In genomic region chr10:81424246-81425051, GRCm38 (mm10) we compare ENCODE assay signal across 8 mouse cellular contexts. TPM values are rescaled to one million over a fixed set of nuclear protein-coding genes. Genes with fewer than 3 reads are reported as not detected.
DNase-seq lines count a peak whose midpoint lies in the region; ATAC-seq lines count a peak whose summit lies in the region.

No protein-coding gene starts in this region.

- no peak; the same call in 1 of the 2 replicates for ATAC-seq in cerebellum, adult (ENCODE audit: insufficient number of reproducible peaks, low FRiP score, low TSS enrichment)
- no peak for ATAC-seq in forebrain, embryonic 12.5 days (ENCODE audit: low FRiP score)
- peak; percentile 31 for ATAC-seq in lung, embryonic 16.5 days (ENCODE audit: low read depth)
- ATAC-seq in stomach, embryonic 15.5 days (ENCODE audit: insufficient read depth, low FRiP score, low read depth) = 0 out of 2 replicates have a peak, but pooled peaks have one; percentile 17

- peaks cover 35% of the 10 kb centered on the region for H3K4me1 ChIP-seq in forebrain, embryonic 12.5 days
- peaks cover 31% of the 10 kb centered on the region for H3K4me1 ChIP-seq in lung, embryonic 16.5 days (replicated peaks; ENCODE audit: control insufficient read depth, insufficient read depth, low read length)
- peaks cover 27% of the 10 kb centered on the region for H3K4me1 ChIP-seq in stomach, embryonic 15.5 days

- peak; percentile 85 for DNase-seq in cerebellum, adult 11 months
- DNase-seq in adrenal gland, postnatal 36 days = peak; percentile 76 to 87
- DNase-seq in heart, postnatal 10 days = peak; percentile 87
- peak; percentile 81 to 93 for DNase-seq in kidney, postnatal 25 days

- intact Hi-C loops in heart, postnatal 10 days (cut with DNase I) = loop anchor here (2.0 kb wide), 1 partner anchor 14 kb away; no protein-coding TSS in a partner anchor

- 0 out of 2 replicates have a peak, but pooled peaks cover 6% of the 10 kb centered on the region for H3K36me3 ChIP-seq in forebrain, embryonic 12.5 days (replicated peaks)
- peaks cover 7% of the 10 kb centered on the region for H3K36me3 ChIP-seq in lung, embryonic 16.5 days (ENCODE audit: control insufficient read depth, insufficient read depth, low read length)
- no peaks in the 10 kb centered on the region for H3K36me3 ChIP-seq in stomach, embryonic 15.5 days

- H3K27ac ChIP-seq in forebrain, embryonic 12.5 days = 0 out of 2 replicates have a peak overlapping the region, but pooled peaks have one; percentile 13
- peak overlapping the region; percentile 81 for H3K27ac ChIP-seq in lung, embryonic 16.5 days (ENCODE audit: low read length)
- H3K27ac ChIP-seq in stomach, embryonic 15.5 days = peak overlapping the region; percentile 78

- H3K4me2 ChIP-seq in forebrain, embryonic 12.5 days = peak overlapping the region; percentile 31
- peak overlapping the region; percentile 92 for H3K4me2 ChIP-seq in lung, embryonic 16.5 days (ENCODE audit: low read depth, low read length)
- H3K4me2 ChIP-seq in stomach, embryonic 15.5 days = peak overlapping the region; percentile 68

- WGBS in forebrain, embryonic 12.5 days = 4% methylated on average over 21 of the region's 25 CpGs
- 7% methylated on average over 25 of the region's 25 CpGs for WGBS in lung, embryonic 16.5 days
- WGBS in stomach, embryonic 15.5 days = 9% methylated on average over 24 of the region's 25 CpGs

- H3K9ac ChIP-seq in forebrain, embryonic 12.5 days = no peak overlapping the region
- H3K9ac ChIP-seq in lung, embryonic 16.5 days (ENCODE audit: low read length) = peak overlapping the region; percentile 60
- no peak overlapping the region for H3K9ac ChIP-seq in stomach, embryonic 15.5 days

- H3K9me3 ChIP-seq in forebrain, embryonic 12.5 days = no peaks in the 10 kb centered on the region
- H3K9me3 ChIP-seq in lung, embryonic 16.5 days (ENCODE audit: control insufficient read depth, low read length) = no peaks in the 10 kb centered on the region
- no peaks in the 10 kb centered on the region for H3K9me3 ChIP-seq in stomach, embryonic 15.5 days

- H3K4me3 ChIP-seq in forebrain, embryonic 12.5 days (replicated peaks) = no peak overlapping the region
- H3K4me3 ChIP-seq in lung, embryonic 16.5 days (ENCODE audit: low read length) = peak overlapping the region; percentile 77
- peak overlapping the region; percentile 59 for H3K4me3 ChIP-seq in stomach, embryonic 15.5 days (replicated peaks)

- peaks cover 73% of the 10 kb centered on the region for H3K27me3 ChIP-seq in forebrain, embryonic 12.5 days
- H3K27me3 ChIP-seq in lung, embryonic 16.5 days (ENCODE audit: control insufficient read depth, insufficient read depth, low read depth, low read length) = no peaks in the 10 kb centered on the region
- no peaks in the 10 kb centered on the region for H3K27me3 ChIP-seq in stomach, embryonic 15.5 days (replicated peaks)

RNA-seq across cellular contexts. Expression of gene Nfic, which starts 31.0 kb away (rescaled TPM):
- 100 to 1,000 TPM in 1 of 2 experiments, 10 to 100 TPM in 1; 93.2 to 114 TPM for total RNA-seq in adrenal gland, postnatal 36 days (2021)
- 15.3 and 16.3 TPM in 2 replicates for polyA plus RNA-seq in forebrain, embryonic 12.5 days (2016; fragmentation: Nextera tagmentation; extraction: Ambion mirVana)
- total RNA-seq in heart, postnatal 10 days (2021) = 100 to 1,000 TPM; 139 to 163 TPM
- 92.5 and 106 TPM in 2 replicates for polyA plus RNA-seq in lung, embryonic 16.5 days (2015; fragmentation: Nextera tagmentation; extraction: Ambion mirVana)
- 65.5 and 78.2 TPM in 2 replicates for polyA plus RNA-seq in stomach, embryonic 15.5 days (2015; fragmentation: Nextera tagmentation; extraction: Ambion mirVana)

RNA-seq across cellular contexts. Expression of gene Smim24, which starts 31.6 kb away (rescaled TPM):
- total RNA-seq in adrenal gland, postnatal 36 days (2021) = 1 to 10 TPM; 1.2 to 1.6 TPM
- polyA plus RNA-seq in forebrain, embryonic 12.5 days (2016; fragmentation: Nextera tagmentation; extraction: Ambion mirVana) = 1.8 and 2.6 TPM in 2 replicates
- 1 to 10 TPM; 1.3 to 2.2 TPM for total RNA-seq in heart, postnatal 10 days (2021)
- polyA plus RNA-seq in lung, embryonic 16.5 days (2015; fragmentation: Nextera tagmentation; extraction: Ambion mirVana) = 7.9 and 9.0 TPM in 2 replicates
- 59.5 and 77.5 TPM in 2 replicates for polyA plus RNA-seq in stomach, embryonic 15.5 days (2015; fragmentation: Nextera tagmentation; extraction: Ambion mirVana)

RNA-seq across cellular contexts. Expression of gene Gm48552, which starts 35.6 kb away (rescaled TPM):
- 1 to 10 TPM in 1 of 2 experiments, not detected in 1; 1.5 TPM for total RNA-seq in adrenal gland, postnatal 36 days (2021)
- polyA plus RNA-seq in forebrain, embryonic 12.5 days (2016; fragmentation: Nextera tagmentation; extraction: Ambion mirVana) = 1.4 and 2.1 TPM in 2 replicates
- under 1 TPM; 0.77 to 0.98 TPM for total RNA-seq in heart, postnatal 10 days (2021)
- 1.2 and 1.7 TPM in 2 replicates for polyA plus RNA-seq in lung, embryonic 16.5 days (2015; fragmentation: Nextera tagmentation; extraction: Ambion mirVana)
- polyA plus RNA-seq in stomach, embryonic 15.5 days (2015; fragmentation: Nextera tagmentation; extraction: Ambion mirVana) = 0.41 and 1.4 TPM in 2 replicates

RNA-seq across cellular contexts. Expression of gene Gm48551, which starts 40.2 kb away (rescaled TPM):
- total RNA-seq in adrenal gland, postnatal 36 days (2021) = 1 to 10 TPM; 1.1 to 1.7 TPM
- 4.2 and 4.6 TPM in 2 replicates for polyA plus RNA-seq in forebrain, embryonic 12.5 days (2016; fragmentation: Nextera tagmentation; extraction: Ambion mirVana)
- total RNA-seq in heart, postnatal 10 days (2021) = under 1 TPM; 0.74 to 0.87 TPM
- polyA plus RNA-seq in lung, embryonic 16.5 days (2015; fragmentation: Nextera tagmentation; extraction: Ambion mirVana) = 3.0 and 3.1 TPM in 2 replicates
- polyA plus RNA-seq in stomach, embryonic 15.5 days (2015; fragmentation: Nextera tagmentation; extraction: Ambion mirVana) = 2.9 and 3.3 TPM in 2 replicates

RNA-seq across cellular contexts. Expression of gene Dohh, which starts 40.2 kb away (rescaled TPM):
- 10 to 100 TPM; 48.9 to 54.0 TPM for total RNA-seq in adrenal gland, postnatal 36 days (2021)
- polyA plus RNA-seq in forebrain, embryonic 12.5 days (2016; fragmentation: Nextera tagmentation; extraction: Ambion mirVana) = 68.1 and 68.5 TPM in 2 replicates
- total RNA-seq in heart, postnatal 10 days (2021) = 10 to 100 TPM; 53.2 to 57.5 TPM
- polyA plus RNA-seq in lung, embryonic 16.5 days (2015; fragmentation: Nextera tagmentation; extraction: Ambion mirVana) = 71.4 and 73.1 TPM in 2 replicates
- 78.9 and 80.4 TPM in 2 replicates for polyA plus RNA-seq in stomach, embryonic 15.5 days (2015; fragmentation: Nextera tagmentation; extraction: Ambion mirVana)

Comparison
In these comparisons a context has a peak if more than half of its experiments do, and no peak if none do; other contexts are left out.
1. ATAC-seq: peak in lung, embryonic 16.5 days (single experiment) and stomach, embryonic 15.5 days (single experiment); none in cerebellum, adult (single experiment) and forebrain, embryonic 12.5 days (single experiment).
2. H3K27ac ChIP-seq: peak in every context shown above with its lines; median percentile 81 in lung, embryonic 16.5 days; 78 in stomach, embryonic 15.5 days; 13 in forebrain, embryonic 12.5 days.
3. H3K4me2 ChIP-seq: peak in every context shown above with its lines; median percentile 92 in lung, embryonic 16.5 days; 68 in stomach, embryonic 15.5 days; 31 in forebrain, embryonic 12.5 days.
4. Peak in every context shown above with its lines, with median percentiles within 50 percentile points of each other: DNase-seq.